Mouse (Mus musculus): Measurements from ENCODE around the gene Dyrk3.

GRCm38 (mm10) chr1:131097700-131098094, 40.4 kb downstream of the Dyrk3 start, which contains the start of gene Mapkapk2:
- TF ChIP-seq POLR2A (IDR thresholded peaks at IDR 0.05; ENCODE audit: borderline replicate concordance, extremely low read depth, insufficient read depth, insufficient read length, poor library complexity, severe bottlenecking) (peak; percentile 90), CTCF (IDR thresholded peaks at IDR 0.05; ENCODE audit: borderline replicate concordance, extremely low read depth, insufficient read depth, insufficient read length) (no peak)
